Mouse (Mus musculus): ENCODE data around the gene Dgke. TPM values are rescaled to one million over a fixed set of nuclear protein-coding genes. Genes with fewer than 3 reads are reported as not detected.
"Not testable (repeated sequence)": the region's sequence is repeated elsewhere in the genome, so short reads cannot be mapped to it uniquely, and the experiment has no call there.

Gene Dgke
- total RNA-seq, 2 experiments from 2014 or later = 2.6 to 3.1 TPM

GRCm38 (mm10) chr11:89043046-89043445 lies 23.6 kb downstream of the Dgke start:
- intact Hi-C loops (cut with DNase I) = no loop called here
- DNase-seq = no peak

- DNase-seq; intact Hi-C loops (cut with DNase I): not testable (repeated sequence)
Observed at GRCm38 (mm10) chr11:89041073-89041472, 25.6 kb downstream of the Dgke start.

- DNase-seq = peak in 1 of 2 experiments; percentile 32
- intact Hi-C loops (cut with DNase I) = loop anchor here (2.0 kb wide), 1 partner anchor 47 kb away; no protein-coding TSS in a partner anchor
Observed at GRCm38 (mm10) chr11:89039325-89039724, 27.3 kb downstream of the Dgke start.

GRCm38 (mm10) chr11:89038496-89038895 lies 28.2 kb downstream of the Dgke start:
- intact Hi-C loops (cut with DNase I) = loop anchor here (2.0 kb wide), 1 partner anchor 46 kb away; no protein-coding TSS in a partner anchor
- no peak for DNase-seq

GRCm38 (mm10) chr11:89035552-89035951 lies 31.1 kb downstream of the Dgke start:
- no peak for DNase-seq
- intact Hi-C loops (cut with DNase I) = no loop called here

- intact Hi-C loops (cut with DNase I) = no loop called here
- DNase-seq = no peak
Observed at GRCm38 (mm10) chr11:89034592-89034991, 32.1 kb downstream of the Dgke start.

GRCm38 (mm10) chr11:89031189-89031588 lies 35.5 kb downstream of the Dgke start:
- intact Hi-C loops (cut with DNase I) = no loop called here

GRCm38 (mm10) chr11:89030552-89030951 lies 36.1 kb downstream of the Dgke start:
- intact Hi-C loops (cut with DNase I) = no loop called here
- no peak for DNase-seq

More at GRCm38 (mm10) chr11:89031189-89031588, 35.5 kb downstream of the Dgke start:
- no peak for DNase-seq

GRCm38 (mm10) chr11:89028871-89029405 lies 37.7 kb downstream of the Dgke start:
- intact Hi-C loops (cut with DNase I) = no loop called here
- no peak for DNase-seq

- DNase-seq = no peak
- intact Hi-C loops (cut with DNase I) = no loop called here
Observed at GRCm38 (mm10) chr11:89027955-89028361, 38.7 kb downstream of the Dgke start.

- intact Hi-C loops (cut with DNase I) = no loop called here
- DNase-seq = no peak
Observed at GRCm38 (mm10) chr11:89026117-89026516, 40.5 kb downstream of the Dgke start.

- DNase-seq = no peak
- intact Hi-C loops (cut with DNase I) = no loop called here
Observed at GRCm38 (mm10) chr11:89025603-89026002, 41.0 kb downstream of the Dgke start.

GRCm38 (mm10) chr11:89024181-89024881 lies 42.3 kb downstream of the Dgke start:
- DNase-seq = peak; percentile 53 to 59

GRCm38 (mm10) chr11:89023477-89023876 lies 43.2 kb downstream of the Dgke start:
- DNase-seq = no peak
- intact Hi-C loops (cut with DNase I) = no loop called here

More at GRCm38 (mm10) chr11:89024181-89024881, 42.3 kb downstream of the Dgke start:
- intact Hi-C loops (cut with DNase I) = no loop called here

- DNase-seq = no peak
- intact Hi-C loops (cut with DNase I) = no loop called here
Observed at GRCm38 (mm10) chr11:89022120-89022731, 44.4 kb downstream of the Dgke start.

GRCm38 (mm10) chr11:89021687-89022086 lies 45.0 kb downstream of the Dgke start:
- intact Hi-C loops (cut with DNase I) = no loop called here
- no peak for DNase-seq

GRCm38 (mm10) chr11:89020681-89021305 lies 45.9 kb downstream of the Dgke start:
- DNase-seq = no peak
- intact Hi-C loops (cut with DNase I) = no loop called here

GRCm38 (mm10) chr11:89017514-89018182 lies 49.0 kb downstream of the Dgke start:
- no peak for DNase-seq
- intact Hi-C loops (cut with DNase I) = no loop called here

- DNase-seq = no peak
- intact Hi-C loops (cut with DNase I) = no loop called here
Observed at GRCm38 (mm10) chr11:89012241-89012640, 54.4 kb downstream of the Dgke start.

GRCm38 (mm10) chr11:89009496-89009895 lies 57.2 kb downstream of the Dgke start:
- intact Hi-C loops (cut with DNase I) = no loop called here
- DNase-seq = no peak

GRCm38 (mm10) chr11:89009066-89009465 lies 57.6 kb downstream of the Dgke start:
- intact Hi-C loops (cut with DNase I) = no loop called here

More at GRCm38 (mm10) chr11:89009066-89009465, 57.6 kb downstream of the Dgke start:
- DNase-seq = no peak

All from gastrocnemius, postnatal 36 days (tissue).